Mouse (Mus musculus) liver, adult 2 months (tissue): ENCODE data around the gene Npepl1.

Experiments used
- CTCF ChIP-seq: fragments of 200-500 bp; IDR thresholded peaks from 2 replicates; pipeline ENCODE4 v1.5.1; 2011; ENCODE audit warnings: low read depth, low read length, control low read depth
- POLR2A ChIP-seq: fragments of 200-500 bp; IDR thresholded peaks from 2 replicates; pipeline ENCODE4 v1.6.1; 2011; ENCODE audit warnings: low read length, control low read depth; ENCODE audit not compliant: insufficient read depth; ENCODE audit errors: extremely low read depth

DNA sequence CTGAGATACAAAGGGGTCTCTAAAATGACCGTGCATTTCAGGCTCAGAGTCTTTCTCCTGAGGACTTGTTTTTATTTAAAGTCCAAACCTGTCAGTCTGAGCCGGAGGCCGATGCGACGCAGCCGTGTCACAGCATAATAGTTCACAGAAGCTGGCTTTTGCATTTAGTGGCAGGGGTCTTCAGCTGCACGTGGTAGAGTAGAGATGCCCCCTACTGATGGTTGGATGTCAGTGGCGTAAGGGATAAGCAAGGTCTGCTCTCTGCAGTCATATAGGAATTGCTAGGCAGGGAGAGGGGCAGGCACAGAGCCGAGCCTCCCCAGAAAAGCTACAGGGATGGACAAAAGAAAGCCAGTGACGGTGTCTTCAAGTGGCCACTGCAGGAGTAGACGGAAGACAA is 8.0 kb downstream of the Npepl1 start:
- TF ChIP-seq CTCF: no peak
- TF ChIP-seq POLR2A: no peak
